Comparison of ENCODE assay signal across 16 mouse cellular contexts in the genomic region with DNA sequence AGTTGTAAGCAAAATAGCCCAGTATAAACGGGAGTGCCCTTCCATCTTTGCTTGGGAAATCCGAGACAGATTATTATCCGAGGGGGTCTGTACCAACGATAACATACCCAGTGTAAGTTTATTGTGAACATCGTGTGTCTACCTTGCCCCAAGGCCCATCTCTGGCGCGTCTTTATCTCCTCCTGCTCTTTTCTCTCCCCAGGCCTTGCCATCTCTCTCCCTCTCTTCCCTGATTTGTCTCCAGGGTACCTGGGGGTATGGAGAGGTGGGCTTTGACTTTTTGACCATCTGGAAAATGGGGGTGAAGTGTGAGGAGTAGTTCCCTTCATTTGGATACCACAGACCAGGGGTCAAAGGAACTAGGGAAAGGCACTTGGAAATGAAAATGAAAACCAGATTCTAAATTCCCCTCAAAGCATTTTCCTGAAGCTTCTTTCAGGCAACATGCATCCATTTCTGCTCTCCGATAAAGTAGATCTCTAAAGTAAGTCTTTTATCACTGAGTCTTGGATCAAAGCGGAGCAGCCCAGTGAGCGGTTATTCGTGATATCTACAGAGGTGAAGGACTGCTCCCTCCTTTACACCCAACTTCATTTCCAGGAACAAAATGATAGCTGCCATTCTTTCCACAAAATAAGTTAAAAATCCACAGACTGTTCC. TPM values are rescaled to one million over a fixed set of nuclear protein-coding genes. Genes with fewer than 3 reads are reported as not detected.
A peak's percentile ranks its signal among the peaks of the same experiment; 100 is the strongest.
DNase-seq lines count a peak whose midpoint lies in the region; ATAC-seq lines count a peak whose summit lies in the region.
"Had no signal": no experiment of that assay in that cellular context is flagged by ENCODE, and none has a peak within 500 bp of the region (broad histone marks: within the 10 kb centered on the region; RNA-seq: fewer than 3 reads in every experiment).

No protein-coding gene starts in this region.

- H3K4me3 ChIP-seq in forebrain, embryonic 13.5 days: peak overlapping the region; percentile 12
- H3K4me3 ChIP-seq in limb, embryonic 11.5 days (ENCODE audit: low read depth, low read length): no peak overlapping the region
- H3K4me3 ChIP-seq: heart, embryonic 13.5 days; intestine, embryonic 15.5 days; limb, embryonic 12.5 days had no signal

- no peak for ATAC-seq in forebrain, embryonic 13.5 days
- ATAC-seq in limb, embryonic 11.5 days (ENCODE audit: insufficient number of reproducible peaks, low FRiP score, low TSS enrichment, low read depth): no peak
- ATAC-seq: intestine, embryonic 15.5 days had no signal

- peak overlapping the region; percentile 64 for H3K4me2 ChIP-seq in forebrain, embryonic 13.5 days
- H3K4me2 ChIP-seq in limb, embryonic 11.5 days (ENCODE audit: low read depth, severe bottlenecking): no peak overlapping the region
- H3K4me2 ChIP-seq: heart, embryonic 13.5 days; intestine, embryonic 15.5 days; limb, embryonic 12.5 days had no signal

- peak overlapping the region; percentile 53 for H3K9ac ChIP-seq in forebrain, embryonic 13.5 days
- no peak overlapping the region for H3K9ac ChIP-seq in limb, embryonic 11.5 days (ENCODE audit: low read length)
- H3K9ac ChIP-seq: heart, embryonic 13.5 days; intestine, embryonic 15.5 days; limb, embryonic 12.5 days had no signal

- H3K27me3 ChIP-seq in forebrain, embryonic 13.5 days: peaks cover 53% of the 10 kb centered on the region
- H3K27me3 ChIP-seq in limb, embryonic 11.5 days (ENCODE audit: control insufficient read depth, insufficient read depth, low read length): peaks cover 95% of the 10 kb centered on the region

- DNase-seq in cerebellum, adult 9-10 months: peak; percentile 62
- DNase-seq in cerebellum, adult 11 months: no peak
- peak; percentile 37 to 68 for DNase-seq in cerebellum, postnatal 14 days
- peak; percentile 43 for DNase-seq in limb, embryonic 11.5 days (ENCODE audit: low spot score)
- no peak for DNase-seq in adrenal gland, postnatal 10 days
- no peak for DNase-seq in layer of hippocampus, postnatal 14 days (ENCODE audit: low spot score in 2 of 2)
- no peak for DNase-seq in gastrocnemius, postnatal 25 days
- DNase-seq: gastrocnemius, postnatal 14 days; kidney, postnatal 14 days; right cerebral cortex, postnatal 25 days; thymus, postnatal 25 days had no signal

- H3K36me3 ChIP-seq in forebrain, embryonic 13.5 days (ENCODE audit: poor library complexity, severe bottlenecking): peaks cover 9% of the 10 kb centered on the region; the same call in 1 of the 2 replicates
- H3K36me3 ChIP-seq in limb, embryonic 11.5 days (ENCODE audit: control insufficient read depth, insufficient read depth, low read length): no peaks in the 10 kb centered on the region
- H3K36me3 ChIP-seq: heart, embryonic 13.5 days; intestine, embryonic 15.5 days; limb, embryonic 12.5 days had no signal

- H3K4me1 ChIP-seq in forebrain, embryonic 13.5 days: peaks cover 93% of the 10 kb centered on the region
- H3K4me1 ChIP-seq in limb, embryonic 11.5 days (ENCODE audit: control insufficient read depth, insufficient read depth, low read length): peaks cover 4% of the 10 kb centered on the region

- 57% methylated on average over 11 of the region's 11 CpGs for WGBS in forebrain, embryonic 13.5 days
- WGBS in limb, embryonic 11.5 days: 2% methylated on average over 11 of the region's 11 CpGs

- peak overlapping the region; percentile 87 for H3K27ac ChIP-seq in forebrain, embryonic 13.5 days
- no peak overlapping the region for H3K27ac ChIP-seq in limb, embryonic 11.5 days (replicated peaks; ENCODE audit: low read depth, low read length)
- H3K27ac ChIP-seq: heart, embryonic 13.5 days; intestine, embryonic 15.5 days; limb, embryonic 12.5 days; macrophage had no signal

- H3K9me3 ChIP-seq in forebrain, embryonic 13.5 days (replicated peaks): no peaks in the 10 kb centered on the region
- H3K9me3 ChIP-seq in limb, embryonic 11.5 days (ENCODE audit: control insufficient read depth, low read length): no peaks in the 10 kb centered on the region
- H3K9me3 ChIP-seq: heart, embryonic 13.5 days; intestine, embryonic 15.5 days; limb, embryonic 12.5 days had no signal

RNA-seq across cellular contexts. Expression of gene Pax6, which starts 16.4 kb away (rescaled TPM):
- polyA plus RNA-seq in forebrain, embryonic 13.5 days (2015; fragmentation: Nextera tagmentation; extraction: Ambion mirVana): 87.1 and 92.7 TPM in 2 replicates
- polyA plus RNA-seq in limb, embryonic 11.5 days (2014; fragmentation: Nextera tagmentation; extraction: Ambion mirVana): 0.11 and 0.23 TPM in 2 replicates
- total RNA-seq in adrenal gland, postnatal 10 days (2021): under 1 TPM in 1 of 2 experiments, not detected in 1; 0.36 TPM
- 10 to 100 TPM; 11.1 to 11.2 TPM for total RNA-seq in layer of hippocampus, postnatal 14 days (2021)
- total RNA-seq in gastrocnemius, postnatal 25 days (2021): not detected
- polyA plus RNA-seq: limb, embryonic 12.5 days; macrophage had no signal

Comparison
In these comparisons a context has a peak if more than half of its experiments do, and no peak if none do; other contexts are left out.
1. DNase-seq: peak in cerebellum, adult 9-10 months (single experiment), cerebellum, postnatal 14 days (2 of 2) and limb, embryonic 11.5 days (single experiment); none in cerebellum, adult 11 months (single experiment), adrenal gland, postnatal 10 days (single experiment), layer of hippocampus, postnatal 14 days (0 of 2) and gastrocnemius, postnatal 25 days (single experiment).
2. RNA of gene Pax6, which starts 16.4 kb away (total RNA-seq): 11.1 to 11.2 TPM in layer of hippocampus, postnatal 14 days; 0.36 TPM in adrenal gland, postnatal 10 days and not detected in gastrocnemius, postnatal 25 days; every median in the first group is over 4 times any median in the second.